Mouse (Mus musculus) lung, postnatal 10 days (tissue): ENCODE measurements around the gene Syne2.

Experiments used
- DNase-seq: peaks from one replicate; pipeline ENCODE4 v3.0.0; 2021

Gene Syne2

GRCm38 (mm10) chr12:75817959-75818452, at the start of gene Syne2:
Syne2 (plus strand) TSS chr12:75818134.
- peak; percentile 88 for DNase-seq

GRCm38 (mm10) chr12:75771410-75771809, 46.5 kb upstream of the Syne2 start:
- DNase-seq = no peak

- DNase-seq = peak; percentile 77
Measured at GRCm38 (mm10) chr12:75772424-75773034, 45.4 kb upstream of the Syne2 start.

- DNase-seq = no peak
Measured at GRCm38 (mm10) chr12:75781445-75781844, 36.5 kb upstream of the Syne2 start.

GRCm38 (mm10) chr12:75781995-75782394, 35.9 kb upstream of the Syne2 start:
- no peak for DNase-seq

GRCm38 (mm10) chr12:75784271-75784751, 33.6 kb upstream of the Syne2 start:
- no peak for DNase-seq

- peak; percentile 35 for DNase-seq
Measured at GRCm38 (mm10) chr12:75786681-75787080, 31.3 kb upstream of the Syne2 start.

GRCm38 (mm10) chr12:75789451-75789850, 28.5 kb upstream of the Syne2 start:
- no peak for DNase-seq

GRCm38 (mm10) chr12:75794527-75794926, 23.4 kb upstream of the Syne2 start:
- no peak for DNase-seq

- peak; percentile 31 for DNase-seq
Measured at GRCm38 (mm10) chr12:75796510-75796909, 21.4 kb upstream of the Syne2 start.

- DNase-seq = no peak
Measured at GRCm38 (mm10) chr12:75806281-75806680, 11.7 kb upstream of the Syne2 start.

- no peak for DNase-seq
Measured at GRCm38 (mm10) chr12:75813766-75814165, 4.2 kb upstream of the Syne2 start.

- no peak for DNase-seq
Measured at GRCm38 (mm10) chr12:75814551-75814950, 3.4 kb upstream of the Syne2 start.

- peak; percentile 33 for DNase-seq
Measured at GRCm38 (mm10) chr12:75816981-75817856, 715 bp upstream of the Syne2 start.

GRCm38 (mm10) chr12:75818453-75819434, 810 bp downstream of the Syne2 start:
- DNase-seq = peak; percentile 78

GRCm38 (mm10) chr12:75819481-75819880, 1.5 kb downstream of the Syne2 start:
- no peak for DNase-seq

GRCm38 (mm10) chr12:75820216-75820615, 2.3 kb downstream of the Syne2 start:
- DNase-seq = no peak

GRCm38 (mm10) chr12:75822122-75822521, 4.2 kb downstream of the Syne2 start:
- DNase-seq = no peak

- no peak for DNase-seq
Measured at GRCm38 (mm10) chr12:75823475-75823874, 5.5 kb downstream of the Syne2 start.

- DNase-seq = no peak
Measured at GRCm38 (mm10) chr12:75825458-75825857, 7.5 kb downstream of the Syne2 start.

GRCm38 (mm10) chr12:75826699-75827353, 8.9 kb downstream of the Syne2 start:
- no peak for DNase-seq

GRCm38 (mm10) chr12:75827751-75828150, 9.8 kb downstream of the Syne2 start:
- DNase-seq = no peak
